Mouse (Mus musculus) testis, adult 2 months (tissue): Measurements from ENCODE around the gene Slbp.

Source experiments
- CTCF ChIP-seq: fragments of 200-500 bp; IDR thresholded peaks from 2 replicates; pipeline ENCODE4 v1.5.1; 2012; ENCODE audit warnings: low read depth, mild to moderate bottlenecking, inconsistent platforms, low read length, moderate library complexity; ENCODE audit not compliant: control insufficient read depth, insufficient read depth, insufficient replicate concordance
- POLR2A ChIP-seq: fragments of 200-500 bp; IDR thresholded peaks from 2 replicates; pipeline ENCODE4 v1.6.1; 2012; ENCODE audit warnings: low read depth, mild to moderate bottlenecking, inconsistent platforms, low read length, moderate library complexity; ENCODE audit not compliant: control insufficient read depth

- TF ChIP-seq POLR2A (no peak), CTCF (no peak; the same call in 1 of the 2 replicates)
Measured at GRCm38 (mm10) chr5:33683897-33684652, 31.7 kb upstream of the Slbp start.
